Mouse (Mus musculus) common myeloid progenitor, adult 5-6 weeks (primary cell): ENCODE measurements around the gene Nxn. TPM values are rescaled to one million over a fixed set of nuclear protein-coding genes. Genes with fewer than 3 reads are reported as not detected.
A peak's percentile ranks its signal among the peaks of the same experiment; 100 is the strongest.

Source experiments
- ATAC-seq: replicated peaks from 2 replicates; pipeline ENCODE4 v1.8.0; 2016; ENCODE audit warnings: low read depth, mild to moderate bottlenecking, moderate TSS enrichment, inconsistent platforms; ENCODE audit not compliant: poor library complexity, severe bottlenecking
- total RNA-seq: library from RNA; stranded (forward); fragments of 200-1000, 187-1606 nt; gene quantifications from 2 replicates; pipeline ENCODE4 v1.2.3, GENCODE M21; 2017

The Nxn gene
- total RNA-seq = 10.2 and 12.7 TPM in 2 replicates

- peak; percentile 84 for ATAC-seq
Observed at GRCm38 (mm10) chr11:76398798-76399586, at the start of gene Nxn. Gene Nxn (minus strand): TSS chr11:76399140.

GRCm38 (mm10) chr11:76446251-76446650 is 47.3 kb upstream of the Nxn start:
- ATAC-seq = peak; percentile 56; the same call in 1 of the 2 replicates

- no peak for ATAC-seq
Observed at GRCm38 (mm10) chr11:76445459-76445858, 46.5 kb upstream of the Nxn start.

GRCm38 (mm10) chr11:76439666-76440065 is 40.7 kb upstream of the Nxn start:
- no peak for ATAC-seq

- no peak for ATAC-seq
Observed at GRCm38 (mm10) chr11:76436864-76437437, 38.0 kb upstream of the Nxn start.

- ATAC-seq = no peak
Observed at GRCm38 (mm10) chr11:76436009-76436408, 37.1 kb upstream of the Nxn start.

- no peak for ATAC-seq
Observed at GRCm38 (mm10) chr11:76429966-76430631, 31.2 kb upstream of the Nxn start.

GRCm38 (mm10) chr11:76429556-76429955 is 30.6 kb upstream of the Nxn start:
- no peak for ATAC-seq

GRCm38 (mm10) chr11:76429046-76429445 is 30.1 kb upstream of the Nxn start:
- ATAC-seq = no peak

- ATAC-seq = no peak
Observed at GRCm38 (mm10) chr11:76427781-76428180, 28.8 kb upstream of the Nxn start.

- no peak for ATAC-seq
Observed at GRCm38 (mm10) chr11:76425749-76426148, 26.8 kb upstream of the Nxn start.

GRCm38 (mm10) chr11:76420896-76421295 is 22.0 kb upstream of the Nxn start:
- no peak for ATAC-seq

GRCm38 (mm10) chr11:76419179-76419578 is 20.2 kb upstream of the Nxn start:
- ATAC-seq = no peak

GRCm38 (mm10) chr11:76418423-76418822 is 19.5 kb upstream of the Nxn start:
- no peak for ATAC-seq

GRCm38 (mm10) chr11:76415985-76416384 is 17.0 kb upstream of the Nxn start:
- no peak for ATAC-seq

GRCm38 (mm10) chr11:76415001-76415400 is 16.1 kb upstream of the Nxn start:
- ATAC-seq = no peak

- ATAC-seq = no peak
Observed at GRCm38 (mm10) chr11:76413202-76413601, 14.3 kb upstream of the Nxn start.

GRCm38 (mm10) chr11:76410826-76411225 is 11.9 kb upstream of the Nxn start:
- peak; percentile 20; the same call in 1 of the 2 replicates for ATAC-seq

- ATAC-seq = peak; percentile 99
Observed at GRCm38 (mm10) chr11:76406702-76407583, 8.0 kb upstream of the Nxn start, which contains the start of gene Timm22. Gene Timm22 (plus strand): TSS chr11:76406952.

GRCm38 (mm10) chr11:76405626-76406264 is 6.8 kb upstream of the Nxn start:
- no peak for ATAC-seq
